Mouse (Mus musculus) CH12.LX (cell line): ENCODE measurements at regions not wholly inside any gene's neighbourhood (a gene's known extent, or its start where the extent isn't known, plus 50 kb on each side); places are given as distances from the start of the nearest gene placed in this dataset.

Experiments used
- BHLHE40 ChIP-seq: IDR thresholded peaks from 2 replicates; pipeline ENCODE4 v1.6.1; 2011; ENCODE audit warnings: mild to moderate bottlenecking, low read depth, low read length, improper control_type of control experiment
- CHD2 ChIP-seq: IDR thresholded peaks from 2 replicates; pipeline ENCODE4 v1.6.1; 2011; ENCODE audit warnings: low read length, improper control_type of control experiment
- CTCF ChIP-seq, 2 experiments: IDR thresholded peaks in 1 of 2; conservative IDR thresholded peaks in 1 of 2; 2 replicates each; pipeline ENCODE4 v1.5.1; 2011 to 2012; ENCODE audit warnings: low read depth in 2 of 2, low read length in 2 of 2, improper control_type of control experiment in 1 of 2, inconsistent platforms in 1 of 2, mild to moderate bottlenecking in 1 of 2, moderate library complexity in 1 of 2
- GABPA ChIP-seq: IDR thresholded peaks from 2 replicates; pipeline ENCODE4 v1.6.1; 2012; ENCODE audit warnings: low read depth, low read length, improper control_type of control experiment, inconsistent platforms; ENCODE audit not compliant: insufficient replicate concordance
- HCFC1 ChIP-seq: IDR thresholded peaks from 2 replicates; pipeline ENCODE4 v1.6.1; 2012; ENCODE audit warnings: low read depth, mild to moderate bottlenecking, inconsistent platforms, low read length, improper control_type of control experiment
- JUND ChIP-seq: conservative IDR thresholded peaks from 2 replicates; pipeline ENCODE4 v1.6.1; 2011; ENCODE audit warnings: low read depth, low read length, improper control_type of control experiment
- NELFE ChIP-seq: IDR thresholded peaks from 2 replicates; pipeline ENCODE4 v1.6.1; 2011; ENCODE audit warnings: low read depth, low read length, improper control_type of control experiment
- POLR2A ChIP-seq: IDR thresholded peaks from 2 replicates; pipeline ENCODE4 v1.6.1; 2011; ENCODE audit warnings: low read depth, mild to moderate bottlenecking, improper control_type of control experiment, low read length
- RAD21 ChIP-seq: IDR thresholded peaks from 2 replicates; pipeline ENCODE4 v1.6.1; 2011; ENCODE audit warnings: low read depth, mild to moderate bottlenecking, low read length, improper control_type of control experiment, moderate library complexity
- TCF12 ChIP-seq: IDR thresholded peaks from 2 replicates; pipeline ENCODE4 v1.6.1; 2014; ENCODE audit warnings: low read depth, mild to moderate bottlenecking, inconsistent platforms, low read length, improper control_type of control experiment
- ZKSCAN1 ChIP-seq: IDR thresholded peaks from 2 replicates; pipeline ENCODE4 v1.6.1; 2012; ENCODE audit warnings: low read depth, inconsistent platforms, low read length, improper control_type of control experiment, borderline replicate concordance

DNA sequence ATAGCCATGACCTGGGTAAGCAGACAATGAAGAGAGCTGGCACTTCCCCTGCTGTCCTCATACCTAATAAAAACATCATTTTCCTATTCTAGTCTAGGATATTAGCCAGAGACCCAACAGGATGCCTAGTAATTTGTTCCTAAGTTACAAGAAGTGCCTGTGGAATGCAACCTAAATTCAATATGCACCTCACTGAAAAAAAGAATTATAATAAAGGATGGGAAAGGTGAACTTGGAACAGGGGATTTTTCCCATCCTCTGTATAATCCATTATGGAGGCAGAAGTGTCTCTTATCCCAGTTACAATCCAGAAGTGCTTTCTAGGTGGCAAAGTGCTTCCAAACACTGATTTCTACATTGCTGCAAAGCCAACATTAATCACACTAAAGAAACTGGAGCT lies 79.8 kb upstream of the Akt3 start:
- TF ChIP-seq JUND = no peak
- TF ChIP-seq POLR2A = no peak
- no peak for TF ChIP-seq CTCF (conservative IDR thresholded peaks at IDR 0.05 in 1 of 2, IDR thresholded peaks at IDR 0.05 in 1 of 2; ENCODE audit: low read depth in 2 of 2, low read length in 2 of 2)
- no peak for TF ChIP-seq TCF12
- TF ChIP-seq CHD2 = no peak
- no peak for TF ChIP-seq RAD21
- no peak for TF ChIP-seq ZKSCAN1
- no peak for TF ChIP-seq GABPA
- TF ChIP-seq BHLHE40 = no peak
- TF ChIP-seq HCFC1 = no peak
- no peak for TF ChIP-seq NELFE
